Mouse (Mus musculus): Measurements from ENCODE around the gene Tbc1d30. TPM values are rescaled to one million over a fixed set of nuclear protein-coding genes. Genes with fewer than 3 reads are reported as not detected.

Gene Tbc1d30
- total RNA-seq (2021): under 1 TPM; 0.13 to 0.38 TPM
- long read RNA-seq, experiment 1, partial matches to known transcripts: 0 of 1 reads
- long read RNA-seq, experiment 1, other reads (novel, unspliced or antisense): 1 of 1 reads
- long read RNA-seq, experiment 2: 0 reads

DNA sequence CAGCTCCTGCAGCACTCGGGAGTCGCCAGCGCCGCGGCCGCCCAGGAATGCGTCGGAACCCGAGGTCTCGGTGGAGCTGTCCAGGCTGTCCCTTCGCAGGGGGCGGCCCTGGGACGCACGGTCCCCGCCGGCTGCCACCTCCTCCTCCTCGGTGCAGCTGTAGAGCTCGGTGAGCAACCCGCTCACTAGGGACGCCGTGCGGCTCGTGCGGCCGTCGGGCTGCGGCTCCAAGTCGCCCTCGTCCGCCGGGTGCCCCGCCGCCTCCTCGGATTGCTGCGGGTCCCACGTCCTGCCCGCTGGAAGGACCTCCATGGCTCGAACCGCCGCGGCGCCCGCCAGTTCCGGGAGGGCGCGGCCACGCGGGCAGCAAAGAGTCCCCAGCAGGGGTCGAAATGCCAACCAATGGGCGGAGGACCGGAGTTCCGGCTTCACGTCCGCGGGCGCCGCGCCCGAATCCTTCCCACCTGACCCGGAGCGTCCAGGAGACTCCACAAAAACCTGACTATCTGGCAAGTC, at the start of gene Tbc1d30:
Tbc1d30 (minus strand) TSS at position 213 of the 516 bp plus-strand sequence.
- DNase-seq: peak; percentile 28

GRCm38 (mm10) chr10:121398599-121398998, 47.5 kb upstream of the Tbc1d30 start:
- DNase-seq: no peak

GRCm38 (mm10) chr10:121395542-121396176, 44.6 kb upstream of the Tbc1d30 start:
- no peak for DNase-seq

DNA sequence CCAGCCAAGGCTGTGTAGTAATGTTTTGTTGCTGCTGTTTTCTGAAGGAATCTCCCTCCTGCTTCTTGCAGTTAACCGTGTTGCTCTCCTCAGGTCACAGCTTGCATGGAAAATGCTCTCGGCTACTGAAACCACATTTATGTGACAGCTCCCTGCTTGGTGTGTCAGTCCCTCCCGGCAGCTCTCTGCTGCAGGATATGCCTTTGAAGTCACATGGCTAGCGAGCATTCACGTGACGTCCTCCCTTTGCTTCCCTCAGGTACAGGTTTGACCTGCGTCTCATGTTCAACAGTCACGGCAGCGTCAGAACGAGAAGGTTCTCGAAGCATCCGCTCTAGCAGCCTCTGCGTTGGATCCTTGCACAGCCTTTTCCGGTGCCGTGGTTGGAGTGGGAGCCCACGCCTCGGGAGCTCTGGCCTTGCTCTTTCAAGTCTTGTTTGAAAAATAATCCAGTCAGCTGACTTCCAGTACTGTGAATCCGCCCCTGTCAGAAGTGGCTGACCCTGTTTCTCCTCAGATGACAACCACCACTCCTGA, 43.8 kb upstream of the Tbc1d30 start:
- DNase-seq: no peak

DNA sequence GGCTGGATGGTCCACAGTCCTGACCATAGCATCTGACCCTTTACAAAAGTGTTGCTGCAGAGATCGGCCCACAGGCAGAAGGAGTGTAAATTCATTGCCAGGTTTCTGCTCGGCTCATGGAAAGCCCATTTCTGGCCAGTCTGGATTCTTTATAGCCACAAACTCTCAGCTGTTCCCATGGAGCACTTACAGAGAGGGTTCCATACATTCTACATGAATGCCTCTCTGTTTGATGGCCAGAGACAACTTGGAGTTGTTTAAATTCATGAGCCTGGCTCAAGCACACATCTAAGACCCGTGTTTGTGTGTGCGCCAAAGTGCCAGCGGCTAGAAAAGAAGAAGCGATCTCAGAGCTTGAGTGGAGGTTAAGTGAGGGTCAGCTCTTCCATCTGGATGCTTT, 43.2 kb upstream of the Tbc1d30 start:
- no peak for DNase-seq

GRCm38 (mm10) chr10:121391901-121392300, 40.8 kb upstream of the Tbc1d30 start:
- DNase-seq: no peak

DNA sequence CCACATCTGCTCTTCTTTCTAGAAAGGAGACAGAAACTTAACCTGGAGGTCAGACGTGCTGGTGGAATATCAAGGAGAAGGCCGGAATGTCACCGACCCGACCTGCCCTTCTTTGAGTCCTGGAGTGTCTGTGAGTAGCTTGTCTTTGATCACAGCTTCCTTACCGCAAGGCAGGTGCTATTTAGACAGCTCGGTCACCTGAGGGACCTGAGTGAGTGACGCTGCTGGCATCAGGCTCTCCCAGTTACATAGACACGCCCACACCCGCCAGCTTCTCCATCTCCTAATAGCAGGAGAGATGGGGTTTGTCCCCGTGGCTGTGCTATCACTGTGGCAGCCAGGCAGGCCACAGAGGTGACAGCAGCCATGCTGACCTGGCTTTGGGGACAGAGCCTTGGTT, 39.5 kb upstream of the Tbc1d30 start:
- no peak for DNase-seq

GRCm38 (mm10) chr10:121386347-121386746, 35.3 kb upstream of the Tbc1d30 start:
- peak; percentile 58 for DNase-seq

- no peak for DNase-seq
These were observed 34.6 kb upstream of the Tbc1d30 start for GRCm38 (mm10) chr10:121385695-121386094.

GRCm38 (mm10) chr10:121384710-121385109, 33.6 kb upstream of the Tbc1d30 start:
- no peak for DNase-seq

DNA sequence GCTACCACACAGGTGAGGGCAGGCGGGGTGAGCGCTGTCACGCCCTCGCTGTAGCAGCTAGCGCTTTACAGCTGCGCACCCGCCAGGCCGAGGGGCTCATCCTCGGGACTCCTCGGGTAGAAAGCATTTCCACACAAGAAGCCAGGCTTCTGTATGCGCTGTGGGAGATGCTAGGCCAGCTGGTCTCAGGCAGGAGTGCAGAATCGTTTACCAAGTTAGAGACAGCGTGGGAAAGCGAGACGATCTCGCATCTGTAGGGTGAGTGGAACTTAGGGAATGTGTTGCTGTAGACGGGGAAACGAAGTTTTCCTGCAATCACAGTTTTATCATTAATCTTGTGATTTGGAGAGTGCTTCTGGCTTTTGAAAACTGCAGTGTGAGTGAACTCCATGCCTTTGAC, 30.2 kb upstream of the Tbc1d30 start:
- DNase-seq: no peak

DNA sequence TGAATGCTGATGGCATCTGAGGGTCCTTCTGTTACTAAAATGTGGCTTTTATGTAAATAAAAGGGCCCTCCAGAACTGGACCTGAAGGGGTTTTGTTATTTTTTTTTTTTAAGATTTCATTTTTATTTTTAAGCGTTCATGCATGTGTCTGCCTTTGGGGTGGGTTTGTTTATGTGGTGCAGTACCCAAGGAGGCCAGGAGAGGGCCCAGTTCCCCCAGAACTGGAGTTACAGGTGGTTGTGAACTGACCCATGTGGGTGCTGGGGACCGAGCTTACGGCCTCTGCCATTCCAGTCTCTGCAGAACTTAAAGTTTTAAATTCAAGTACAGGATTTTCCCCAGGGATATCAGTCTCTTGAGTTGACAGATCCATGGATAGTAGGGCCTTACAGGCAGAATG, 28.3 kb upstream of the Tbc1d30 start:
- DNase-seq: no peak

- no peak for DNase-seq
These were observed 25.6 kb upstream of the Tbc1d30 start for GRCm38 (mm10) chr10:121376530-121377271.

DNA sequence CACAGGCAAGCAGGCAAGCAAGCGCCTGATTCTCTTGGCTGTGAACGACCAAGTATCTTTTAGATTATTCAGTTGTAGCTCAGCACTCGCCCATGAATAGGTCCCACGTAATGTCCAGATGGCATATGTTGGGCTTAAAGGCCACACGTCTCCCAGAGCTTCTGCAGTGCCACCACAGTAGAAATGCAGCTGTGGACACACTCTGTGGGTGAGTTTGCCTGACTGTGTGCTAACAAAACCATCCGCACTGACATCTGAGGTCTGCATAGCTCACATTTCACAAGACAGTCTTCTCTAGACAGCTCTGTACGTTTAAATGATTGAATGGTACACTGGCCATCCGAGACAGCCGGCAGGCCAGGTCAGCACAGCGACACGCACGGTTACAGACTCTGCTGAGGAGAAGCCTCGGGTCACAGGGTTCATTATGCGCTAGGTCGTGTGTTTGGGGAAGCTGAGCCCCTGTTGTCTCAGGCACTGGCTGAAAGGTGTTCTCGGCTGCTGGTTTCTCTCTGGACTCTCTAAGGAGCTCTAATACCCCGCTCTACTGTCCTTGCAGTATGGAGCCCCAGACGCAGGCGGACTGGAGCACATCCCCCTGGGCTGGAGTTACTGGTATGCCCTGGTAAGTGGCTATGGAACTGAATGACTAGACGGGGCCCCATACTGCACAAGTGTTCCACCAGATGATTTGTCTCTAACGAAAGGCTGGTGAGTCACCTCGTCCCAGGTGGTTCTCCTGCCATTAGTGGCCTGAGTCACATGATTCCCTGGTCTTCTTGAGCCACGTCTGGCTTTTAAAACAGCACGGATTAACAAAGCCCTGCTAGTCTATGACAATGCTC, 24.8 kb upstream of the Tbc1d30 start:
- no peak for DNase-seq

GRCm38 (mm10) chr10:121374693-121375620, 23.9 kb upstream of the Tbc1d30 start:
- DNase-seq: no peak

DNA sequence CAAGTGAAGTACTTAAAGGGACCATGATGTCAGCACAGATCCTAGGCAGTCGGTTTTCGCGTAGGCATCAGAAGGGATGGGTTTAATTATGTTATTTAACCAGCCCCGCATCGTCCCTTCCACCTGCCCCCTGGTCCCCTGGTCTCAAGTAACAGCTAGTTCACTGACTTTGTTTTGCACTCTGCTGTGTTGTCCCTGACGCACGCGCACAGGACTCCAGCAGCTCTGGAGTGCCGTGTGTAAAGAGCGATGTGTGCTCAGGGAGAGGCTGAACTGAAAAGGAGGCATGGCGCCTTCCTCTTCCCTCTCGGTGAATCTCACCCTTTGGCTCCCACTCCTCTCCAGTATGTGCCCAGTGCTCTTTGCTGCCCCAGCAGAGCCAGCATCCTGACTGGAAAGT, 22.9 kb upstream of the Tbc1d30 start:
- no peak for DNase-seq

GRCm38 (mm10) chr10:121370777-121371176, 19.7 kb upstream of the Tbc1d30 start:
- DNase-seq: no peak

GRCm38 (mm10) chr10:121368783-121369465, 17.8 kb upstream of the Tbc1d30 start:
- no peak for DNase-seq

- no peak for DNase-seq
These were observed 16.7 kb upstream of the Tbc1d30 start for GRCm38 (mm10) chr10:121367780-121368179.

DNA sequence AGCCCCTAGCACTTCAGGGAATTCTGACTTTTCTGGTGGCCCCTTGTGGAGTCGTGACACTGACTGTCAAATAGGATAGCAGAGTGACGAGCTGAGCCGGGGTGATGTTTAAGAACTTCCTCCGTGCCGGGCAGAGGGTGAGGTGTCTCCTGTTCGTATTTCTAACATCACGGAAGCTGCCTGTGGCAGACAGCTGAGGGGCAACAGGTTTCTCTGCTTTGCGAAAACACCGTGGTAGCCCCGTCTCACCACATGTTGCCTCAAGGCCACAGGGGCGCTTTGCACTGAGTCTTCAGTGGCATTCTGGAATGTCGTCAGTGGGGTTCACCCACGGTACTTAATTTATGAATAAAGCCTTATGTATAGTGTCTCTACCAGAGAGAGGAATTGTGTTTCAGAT, 16.2 kb upstream of the Tbc1d30 start:
- no peak for DNase-seq

Data from gastrocnemius, postnatal 25 days (tissue).